Mouse (Mus musculus) heart, adult 2 months (tissue): Measurements from ENCODE around the gene Zfp750. TPM values are rescaled to one million over a fixed set of nuclear protein-coding genes. Genes with fewer than 3 reads are reported as not detected.

Experiments used
- DNase-seq, 2 experiments: peaks; one replicate each; pipeline ENCODE4 v3.0.0; 2021
- H3K27ac ChIP-seq: fragments of 200-600 bp; 2 replicates; pipeline ENCODE4 v1.8.1; 2022
- H3K27me3 ChIP-seq: fragments of 200-500 bp; 2 replicates; pipeline ENCODE4 v1.6.1; 2012; ENCODE audit warnings: mild to moderate bottlenecking, low read length, inconsistent platforms, mixed read lengths; ENCODE audit not compliant: control insufficient read depth, insufficient read depth
- H3K36me3 ChIP-seq: fragments of 200-500 bp; 2 replicates; pipeline ENCODE4 v1.6.1; 2012; ENCODE audit warnings: low read length, inconsistent platforms; ENCODE audit not compliant: control insufficient read depth, insufficient read depth
- H3K4me1 ChIP-seq: fragments of 200-500 bp; 2 replicates; pipeline ENCODE4 v1.6.1; 2011; ENCODE audit warnings: low read length; ENCODE audit not compliant: control insufficient read depth, insufficient read depth
- H3K4me3 ChIP-seq: fragments of 200-600 bp; 2 replicates; pipeline ENCODE4 v1.8.1; 2022
- H3K79me2 ChIP-seq: fragments of 200-500 bp; replicated peaks from 2 replicates; pipeline ENCODE4 v1.6.1; 2012; ENCODE audit warnings: mild to moderate bottlenecking, inconsistent platforms, low read length, moderate library complexity, mixed read lengths; ENCODE audit not compliant: control insufficient read depth, insufficient read depth
- H3K9ac ChIP-seq: fragments of 200-500 bp; 2 replicates; pipeline ENCODE4 v1.6.1; 2012; ENCODE audit warnings: low read depth, mild to moderate bottlenecking, control low read depth, inconsistent platforms, low read length, mixed read lengths
- CTCF ChIP-seq: fragments of 200-600 bp; IDR thresholded peaks from 2 replicates; pipeline ENCODE4 v1.8.1; 2022; ENCODE audit warnings: antibody characterized with exemption, mild to moderate bottlenecking, moderate library complexity
- EP300 ChIP-seq: fragments of 200-500 bp; IDR thresholded peaks from 2 replicates; pipeline ENCODE4 v1.6.1; 2011; ENCODE audit warnings: low read depth, low read length, control low read depth; ENCODE audit not compliant: insufficient read depth
- POLR2A ChIP-seq: fragments of 200-500 bp; IDR thresholded peaks from 2 replicates; pipeline ENCODE4 v1.6.1; 2011; ENCODE audit warnings: mild to moderate bottlenecking, low read depth, low read length, control low read depth; ENCODE audit not compliant: insufficient read depth
- WGBS: fragments of 180-500 bp; shearing (Covaris S2); methylation state at CpG from one replicate; pipeline ENCODE4 v1.1.7; 2018; 5-methylcytosine and 5-hydroxymethylcytosine counted together
- intact Hi-C: fragments of 180-260 bp; cut with DNase I; formaldehyde crosslinking; loops from one replicate; pipeline ENCODE4 v1.15.1; 2025
- long read RNA-seq: library from polyadenylated mRNA; stranded (forward); transcript quantifications from one replicate; pipeline ENCODE4 v2.0.0, GENCODE M21; 2021
- polyA plus RNA-seq: library from polyadenylated mRNA; depleted of rRNA; stranded (reverse); fragments of >200 nt; gene quantifications from 2 replicates; pipeline ENCODE4 v1.2.3, GENCODE M21; 2012; rRNA removed
- total RNA-seq, 2 experiments: library from RNA; stranded (reverse); gene quantifications; 2 replicates each; pipeline ENCODE4 v1.2.3; 2021

Zfp750 gene
- total RNA-seq (under 1 TPM; 0.09 to 0.21 TPM), polyA plus RNA-seq (0.09 and 0.14 TPM in 2 replicates)
- long read RNA-seq = 0 reads

GRCm38 (mm10) chr11:121519131-121519530 is at the start of gene Zfp750:
Zfp750 (minus strand) TSS chr11:121519333.
- H3K79me2 ChIP-seq = no peaks in the 10 kb centered on the region
- intact Hi-C loops = no loop called here
- H3K27ac ChIP-seq = no peak within 1 kb of the TSS
- no peaks in the 10 kb centered on the region for H3K4me1 ChIP-seq
- no peak for DNase-seq
- no peaks in the 10 kb centered on the region for H3K27me3 ChIP-seq
- 69% methylated on average over 10 of the region's 10 CpGs for WGBS
- H3K9ac ChIP-seq = no peak within 1 kb of the TSS
- H3K36me3 ChIP-seq = no peaks in the 10 kb centered on the region
- H3K4me3 ChIP-seq = no peak within 1 kb of the TSS
- no peak for TF ChIP-seq POLR2A
- TF ChIP-seq CTCF = no peak
- no peak for TF ChIP-seq EP300

GRCm38 (mm10) chr11:121564265-121564664 is 45.1 kb upstream of the Zfp750 start:
- H3K79me2 ChIP-seq = no peaks in the 10 kb centered on the region
- no peak for DNase-seq
- H3K27me3 ChIP-seq = no peaks in the 10 kb centered on the region
- no peak overlapping the region for H3K9ac ChIP-seq
- TF ChIP-seq EP300 (no peak), CTCF (no peak), POLR2A (no peak)
- intact Hi-C loops = no loop called here
- no peak overlapping the region for H3K27ac ChIP-seq
- H3K4me3 ChIP-seq = no peak overlapping the region
- H3K4me1 ChIP-seq = no peaks in the 10 kb centered on the region
- H3K36me3 ChIP-seq = no peaks in the 10 kb centered on the region
- 99% methylated on average over 4 of the region's 4 CpGs for WGBS

- Histone ChIP-seq H3K4me3 (no peak overlapping the region), H3K27me3 (no peaks in the 10 kb centered on the region), H3K4me1 (no peaks in the 10 kb centered on the region), H3K36me3 (no peaks in the 10 kb centered on the region), H3K27ac (no peak overlapping the region), H3K79me2 (no peaks in the 10 kb centered on the region), H3K9ac (no peak overlapping the region)
- WGBS = 94% methylated on average over 5 of the region's 5 CpGs
- no peak for DNase-seq
- intact Hi-C loops = no loop called here
- no peak for TF ChIP-seq POLR2A
- TF ChIP-seq EP300 = no peak
- TF ChIP-seq CTCF = no peak
Observed at GRCm38 (mm10) chr11:121563312-121563711, 44.2 kb upstream of the Zfp750 start.

GRCm38 (mm10) chr11:121560294-121560663 is 41.1 kb upstream of the Zfp750 start:
- intact Hi-C loops = no loop called here
- no peak for TF ChIP-seq CTCF
- TF ChIP-seq EP300 = no peak
- TF ChIP-seq POLR2A = no peak
- Histone ChIP-seq H3K27ac (no peak overlapping the region), H3K4me3 (no peak overlapping the region), H3K27me3 (no peaks in the 10 kb centered on the region), H3K4me1 (no peaks in the 10 kb centered on the region), H3K36me3 (no peaks in the 10 kb centered on the region), H3K9ac (no peak overlapping the region), H3K79me2 (no peaks in the 10 kb centered on the region)
- DNase-seq = no peak
- 81% methylated on average over 7 of the region's 7 CpGs for WGBS

GRCm38 (mm10) chr11:121559527-121560293 is 40.6 kb upstream of the Zfp750 start:
- TF ChIP-seq CTCF (no peak), POLR2A (no peak), EP300 (no peak)

GRCm38 (mm10) chr11:121558522-121558921 is 39.4 kb upstream of the Zfp750 start:
- H3K9ac ChIP-seq = no peak overlapping the region
- H3K27me3 ChIP-seq = no peaks in the 10 kb centered on the region
- no peaks in the 10 kb centered on the region for H3K4me1 ChIP-seq
- no peaks in the 10 kb centered on the region for H3K36me3 ChIP-seq
- TF ChIP-seq CTCF = no peak
- TF ChIP-seq POLR2A = no peak
- no peak for TF ChIP-seq EP300
- H3K79me2 ChIP-seq = no peaks in the 10 kb centered on the region
- DNase-seq = no peak
- intact Hi-C loops = no loop called here
- H3K4me3 ChIP-seq = no peak overlapping the region
- H3K27ac ChIP-seq = no peak overlapping the region
- WGBS = 83% methylated on average over 3 of the region's 3 CpGs

More at GRCm38 (mm10) chr11:121559527-121560293, 40.6 kb upstream of the Zfp750 start:
- Histone ChIP-seq H3K27ac (no peak overlapping the region), H3K36me3 (no peaks in the 10 kb centered on the region), H3K4me3 (no peak overlapping the region), H3K4me1 (no peaks in the 10 kb centered on the region), H3K79me2 (no peaks in the 10 kb centered on the region), H3K27me3 (no peaks in the 10 kb centered on the region), H3K9ac (no peak overlapping the region)
- DNase-seq = no peak
- intact Hi-C loops = no loop called here
- WGBS = 76% methylated on average over 4 of the region's 4 CpGs
